Mouse (Mus musculus): ENCODE data around the gene Wdr26. TPM values are rescaled to one million over a fixed set of nuclear protein-coding genes. Genes with fewer than 3 reads are reported as not detected.

Wdr26 gene
- polyA plus RNA-seq, 1 experiment from 2014 or later, result 40.0 TPM

- peak within 1 kb of the TSS; percentile 70 for H3K4me2 ChIP-seq
- ATAC-seq (replicated peaks; ENCODE audit: low FRiP score), result peak; percentile 97
- H3K9ac ChIP-seq (ENCODE audit: low read depth, low read length), result peak within 1 kb of the TSS; percentile 86
- no peaks in the 10 kb centered on the region for H3K9me3 ChIP-seq (ENCODE audit: control insufficient read depth, low read length)
- H3K36me3 ChIP-seq (ENCODE audit: control insufficient read depth, insufficient read depth, low read length), result peaks cover 8% of the 10 kb centered on the region; the same call in 1 of the 2 replicates
- H3K27me3 ChIP-seq (replicated peaks; ENCODE audit: control insufficient read depth, insufficient read depth, low read length), result no peaks in the 10 kb centered on the region
- under 1% methylated on average over 52 of the region's 52 CpGs for WGBS
- H3K27ac ChIP-seq (ENCODE audit: low read depth, low read length), result peak within 1 kb of the TSS; percentile 91
- peak within 1 kb of the TSS; percentile 89 for H3K4me3 ChIP-seq (ENCODE audit: low read depth, low read length)
- DNase-seq (ENCODE audit: low spot score), result peak; percentile 98
- peaks cover 13% of the 10 kb centered on the region for H3K4me1 ChIP-seq (replicated peaks; ENCODE audit: control insufficient read depth, insufficient read depth, low read length)
Observed at GRCm38 (mm10) chr1:181143950-181144836, 67.6 kb downstream of the Wdr26 start, which contains the start of the genes Nvl and Cnih4. Nvl (minus strand) TSS chr1:181144204. Cnih4 (plus strand) TSS chr1:181144693.

- DNase-seq (ENCODE audit: low spot score), result no peak
- peak overlapping the region; percentile 91 for H3K27ac ChIP-seq (ENCODE audit: low read depth, low read length)
- no peaks in the 10 kb centered on the region for H3K9me3 ChIP-seq (ENCODE audit: control insufficient read depth, low read length)
- WGBS, result 1% methylated on average over 12 of the region's 12 CpGs
- no peaks in the 10 kb centered on the region for H3K27me3 ChIP-seq (replicated peaks; ENCODE audit: control insufficient read depth, insufficient read depth, low read length)
- H3K4me1 ChIP-seq (replicated peaks; ENCODE audit: control insufficient read depth, insufficient read depth, low read length), result peaks cover 13% of the 10 kb centered on the region
- peaks cover 11% of the 10 kb centered on the region; the same call in 1 of the 2 replicates for H3K36me3 ChIP-seq (ENCODE audit: control insufficient read depth, insufficient read depth, low read length)
- peak overlapping the region; percentile 89 for H3K4me3 ChIP-seq (ENCODE audit: low read depth, low read length)
- ATAC-seq (replicated peaks; ENCODE audit: low FRiP score), result peak; percentile 50
- peak overlapping the region; percentile 86 for H3K9ac ChIP-seq (ENCODE audit: low read depth, low read length)
- peak overlapping the region; percentile 70 for H3K4me2 ChIP-seq
Observed at GRCm38 (mm10) chr1:181143609-181143949, 68.2 kb downstream of the Wdr26 start.

GRCm38 (mm10) chr1:181138730-181139129 lies 73.1 kb downstream of the Wdr26 start:
- 91% methylated on average over 7 of the region's 7 CpGs for WGBS
- H3K36me3 ChIP-seq (ENCODE audit: control insufficient read depth, insufficient read depth, low read length), result peaks cover 23% of the 10 kb centered on the region

GRCm38 (mm10) chr1:181131915-181132314 lies 79.9 kb downstream of the Wdr26 start:
- no peak overlapping the region for H3K27ac ChIP-seq (ENCODE audit: low read depth, low read length)
- H3K4me1 ChIP-seq (replicated peaks; ENCODE audit: control insufficient read depth, insufficient read depth, low read length), result no peaks in the 10 kb centered on the region
- 92% methylated on average over 6 of the region's 6 CpGs for WGBS
- H3K9me3 ChIP-seq (ENCODE audit: control insufficient read depth, low read length), result no peaks in the 10 kb centered on the region
- H3K27me3 ChIP-seq (replicated peaks; ENCODE audit: control insufficient read depth, insufficient read depth, low read length), result no peaks in the 10 kb centered on the region
- no peak overlapping the region for H3K4me3 ChIP-seq (ENCODE audit: low read depth, low read length)
- DNase-seq (ENCODE audit: low spot score), result no peak
- no peak for ATAC-seq (replicated peaks; ENCODE audit: low FRiP score)
- no peak overlapping the region for H3K4me2 ChIP-seq
- H3K36me3 ChIP-seq (ENCODE audit: control insufficient read depth, insufficient read depth, low read length), result peaks cover 37% of the 10 kb centered on the region
- H3K9ac ChIP-seq (ENCODE audit: low read depth, low read length), result no peak overlapping the region

More at GRCm38 (mm10) chr1:181138730-181139129, 73.1 kb downstream of the Wdr26 start:
- H3K4me3 ChIP-seq (ENCODE audit: low read depth, low read length), result no peak overlapping the region
- DNase-seq (ENCODE audit: low spot score), result no peak
- ATAC-seq (replicated peaks; ENCODE audit: low FRiP score), result no peak
- peaks cover 8% of the 10 kb centered on the region; the same call in 1 of the 2 replicates for H3K4me1 ChIP-seq (replicated peaks; ENCODE audit: control insufficient read depth, insufficient read depth, low read length)
- H3K4me2 ChIP-seq, result no peak overlapping the region
- no peaks in the 10 kb centered on the region for H3K27me3 ChIP-seq (replicated peaks; ENCODE audit: control insufficient read depth, insufficient read depth, low read length)
- H3K9me3 ChIP-seq (ENCODE audit: control insufficient read depth, low read length), result no peaks in the 10 kb centered on the region
- no peak overlapping the region for H3K9ac ChIP-seq (ENCODE audit: low read depth, low read length)
- no peak overlapping the region for H3K27ac ChIP-seq (ENCODE audit: low read depth, low read length)

- Histone ChIP-seq H3K27ac (ENCODE audit: low read depth, low read length) (no peak overlapping the region), H3K9ac (ENCODE audit: low read depth, low read length) (no peak overlapping the region), H3K9me3 (ENCODE audit: control insufficient read depth, low read length) (no peaks in the 10 kb centered on the region), H3K4me2 (no peak overlapping the region), H3K27me3 (replicated peaks; ENCODE audit: control insufficient read depth, insufficient read depth, low read length) (no peaks in the 10 kb centered on the region), H3K4me1 (replicated peaks; ENCODE audit: control insufficient read depth, insufficient read depth, low read length) (no peaks in the 10 kb centered on the region), H3K4me3 (ENCODE audit: low read depth, low read length) (no peak overlapping the region), H3K36me3 (ENCODE audit: control insufficient read depth, insufficient read depth, low read length) (peaks cover 40% of the 10 kb centered on the region)
- ATAC-seq (replicated peaks; ENCODE audit: low FRiP score) (no peak), DNase-seq (ENCODE audit: low spot score) (no peak)
- WGBS, result 89% methylated on average over 9 of the region's 9 CpGs
Observed at GRCm38 (mm10) chr1:181126766-181127165, 85.0 kb downstream of the Wdr26 start.

- DNase-seq (ENCODE audit: low spot score) (no peak), ATAC-seq (replicated peaks; ENCODE audit: low FRiP score) (no peak)
- no peaks in the 10 kb centered on the region for H3K27me3 ChIP-seq (replicated peaks; ENCODE audit: control insufficient read depth, insufficient read depth, low read length)
- no peak overlapping the region for H3K27ac ChIP-seq (ENCODE audit: low read depth, low read length)
- no peak overlapping the region for H3K4me3 ChIP-seq (ENCODE audit: low read depth, low read length)
- H3K36me3 ChIP-seq (ENCODE audit: control insufficient read depth, insufficient read depth, low read length), result peaks cover 42% of the 10 kb centered on the region
- H3K4me2 ChIP-seq, result no peak overlapping the region
- 92% methylated on average over 3 of the region's 3 CpGs for WGBS
- no peak overlapping the region for H3K9ac ChIP-seq (ENCODE audit: low read depth, low read length)
- H3K9me3 ChIP-seq (ENCODE audit: control insufficient read depth, low read length), result no peaks in the 10 kb centered on the region
- H3K4me1 ChIP-seq (replicated peaks; ENCODE audit: control insufficient read depth, insufficient read depth, low read length), result no peaks in the 10 kb centered on the region
Observed at GRCm38 (mm10) chr1:181125916-181126315, 85.9 kb downstream of the Wdr26 start.

GRCm38 (mm10) chr1:181124145-181124544 lies 87.7 kb downstream of the Wdr26 start:
- Histone ChIP-seq H3K9me3 (ENCODE audit: control insufficient read depth, low read length) (no peaks in the 10 kb centered on the region), H3K27me3 (replicated peaks; ENCODE audit: control insufficient read depth, insufficient read depth, low read length) (no peaks in the 10 kb centered on the region), H3K4me2 (no peak overlapping the region), H3K4me1 (replicated peaks; ENCODE audit: control insufficient read depth, insufficient read depth, low read length) (no peaks in the 10 kb centered on the region), H3K9ac (ENCODE audit: low read depth, low read length) (no peak overlapping the region), H3K4me3 (ENCODE audit: low read depth, low read length) (no peak overlapping the region), H3K36me3 (ENCODE audit: control insufficient read depth, insufficient read depth, low read length) (peaks cover 40% of the 10 kb centered on the region), H3K27ac (ENCODE audit: low read depth, low read length) (no peak overlapping the region)
- no peak for DNase-seq (ENCODE audit: low spot score)
- ATAC-seq (replicated peaks; ENCODE audit: low FRiP score), result no peak
- 88% methylated on average over 2 of the region's 2 CpGs for WGBS
